Mouse (Mus musculus) G1E-ER4 (cell line): ENCODE data around the gene Gm17571. TPM values are rescaled to one million over a fixed set of nuclear protein-coding genes. Genes with fewer than 3 reads are reported as not detected.

Experiments
- GATA1 ChIP-seq: IDR thresholded peaks from one replicate; pipeline ENCODE4 v1.8.0; 2012; ENCODE audit warnings: low read length, inconsistent platforms
- polyA plus RNA-seq: library from polyadenylated mRNA; stranded (reverse); fragments of >175 nt; gene quantifications from 2 replicates; pipeline ENCODE4 v1.2.3, GENCODE M21; 2012

Gm17571 gene
- polyA plus RNA-seq, 1 experiment, result not detected

- TF ChIP-seq GATA1, result no peak
Observed at GRCm38 (mm10) chr9:13429477-13430125, 17.0 kb downstream of the Gm17571 start.

GRCm38 (mm10) chr9:13425031-13425940 is 21.3 kb downstream of the Gm17571 start:
- TF ChIP-seq GATA1, result no peak

- no peak for TF ChIP-seq GATA1
Observed at GRCm38 (mm10) chr9:13414230-13414766, 32.3 kb downstream of the Gm17571 start.

Other genes starting within 250 kb of the Gm17571 start
- 0.03 and 0.11 TPM in 2 replicates for gene Jrkl, start 200.9 kb downstream of the Gm17571 start, polyA plus RNA-seq
- 1.5 and 1.7 TPM in 2 replicates for gene Ccdc82, start 199.8 kb downstream of the Gm17571 start, polyA plus RNA-seq
- gene Maml2, start 148.8 kb downstream of the Gm17571 start, polyA plus RNA-seq, result 0.22 and 0.23 TPM in 2 replicates